Mouse (Mus musculus): ENCODE measurements around the gene Myl4.

- TF ChIP-seq CTCF (IDR thresholded peaks at IDR 0.05; ENCODE audit: low read depth, low read length) (no peak), POLR2A (IDR thresholded peaks at IDR 0.05; ENCODE audit: insufficient read depth, low read length) (no peak), EP300 (IDR thresholded peaks at IDR 0.05; ENCODE audit: insufficient read depth, low read depth, low read length) (no peak)
Observed at GRCm38 (mm10) chr11:104572566-104572965, 22.1 kb downstream of the Myl4 start.

All from ES-Bruce4 (cell line).